Mouse (Mus musculus): ENCODE results near the gene Gm15446.
"Not testable (repeated sequence)": the region's sequence is repeated elsewhere in the genome, so short reads cannot be mapped to it uniquely, and the experiment has no call there.

DNA sequence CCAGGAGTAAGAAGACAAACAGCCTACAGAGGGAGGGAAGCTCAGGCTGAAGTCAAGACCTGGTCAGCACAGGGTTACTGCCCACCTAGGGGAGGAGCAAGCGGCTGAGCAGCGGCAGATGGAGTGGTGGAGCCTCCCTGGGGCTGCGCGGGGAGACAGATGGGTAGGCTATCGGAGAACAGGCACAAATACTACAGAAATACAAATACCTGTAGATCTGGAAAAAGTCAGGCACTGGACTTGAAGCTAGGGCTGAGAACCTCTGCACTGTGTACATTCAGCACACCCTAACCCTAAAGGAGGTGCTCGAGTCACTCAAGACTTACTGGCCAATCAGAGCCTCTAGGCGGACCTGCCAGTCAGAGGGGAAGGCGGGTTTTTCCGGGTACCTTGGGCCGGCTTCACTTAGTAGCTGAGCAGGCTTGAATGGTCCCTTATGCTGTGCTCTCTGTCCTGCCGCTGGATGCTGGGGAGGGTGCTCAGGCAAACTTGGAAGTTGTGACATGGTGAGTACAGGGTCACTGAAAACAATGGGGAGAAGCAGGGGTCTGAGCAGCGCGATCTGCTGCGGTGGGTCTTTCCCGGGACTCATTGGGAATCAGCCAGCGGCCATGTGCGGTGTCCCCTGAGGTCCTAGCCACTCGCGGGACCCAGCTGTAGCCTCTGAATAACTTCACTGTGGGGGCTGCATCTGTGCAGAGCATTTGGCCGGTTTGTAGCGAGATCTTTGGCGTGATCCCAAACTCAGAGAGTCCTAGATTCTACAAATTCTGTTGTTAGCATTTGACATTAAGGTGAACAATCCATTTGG, at the start of gene Gm15446:
- not testable (repeated sequence) for TF ChIP-seq POLR2A (IDR thresholded peaks at IDR 0.05; ENCODE audit: borderline replicate concordance, extremely low read depth, insufficient read depth, insufficient read length, poor library complexity, severe bottlenecking); CTCF (IDR thresholded peaks at IDR 0.05; ENCODE audit: borderline replicate concordance, extremely low read depth, insufficient read depth, insufficient read length)
